Mouse (Mus musculus) liver, embryonic 14.5 days (tissue): ENCODE measurements at regions not wholly inside any gene's neighbourhood (a gene's known extent, or its start where the extent isn't known, plus 50 kb on each side); places are given as distances from the start of the nearest gene placed in this dataset.

Source experiments
- ATAC-seq: fragments of 200-750 bp; cut with Nextera tagmentation; 2 replicates; pipeline ENCODE4 v1.8.0; 2017; ENCODE audit warnings: moderate number of reproducible peaks, mild to moderate bottlenecking, moderate library complexity; ENCODE audit not compliant: insufficient read depth
- DNase-seq, 3 experiments: peaks; one replicate each; pipeline ENCODE4 v3.0.0-alpha.2; 2012 to 2013; ENCODE audit warnings: low read depth in 3 of 3, low spot score in 3 of 3
- H3K27ac ChIP-seq: fragments of 300-500 bp; sonication (generic); 2 replicates; pipeline ENCODE4 v1.5.1; 2014; ENCODE audit warnings: moderate library complexity, mild to moderate bottlenecking, control low read depth, inconsistent platforms
- H3K27me3 ChIP-seq: fragments of 300-500 bp; sonication (generic); 2 replicates; pipeline ENCODE4 v1.6.1; 2014; ENCODE audit warnings: mild to moderate bottlenecking, low read length, moderate library complexity; ENCODE audit not compliant: control insufficient read depth, insufficient read depth
- H3K36me3 ChIP-seq: fragments of 300-500 bp; sonication (generic); replicated peaks from 2 replicates; pipeline ENCODE4 v1.6.1; 2014; ENCODE audit warnings: low read depth; ENCODE audit not compliant: control insufficient read depth, insufficient read depth
- H3K4me1 ChIP-seq, 2 experiments: fragments of 200-500 bp in 1 of 2; fragments of 300-500 bp in 1 of 2; sonication (generic) in 1 of 2; replicated peaks; 2 replicates each; pipeline ENCODE4 v1.6.1; 2012 to 2014; ENCODE audit warnings: antibody characterized with exemption in 1 of 2, inconsistent platforms in 1 of 2, low read length in 1 of 2; ENCODE audit not compliant: control insufficient read depth in 2 of 2, insufficient read depth in 2 of 2
- H3K4me2 ChIP-seq: fragments of 300-500 bp; sonication (generic); 2 replicates; pipeline ENCODE4 v1.6.1; 2014; ENCODE audit warnings: low read depth, mild to moderate bottlenecking, control low read depth, moderate library complexity
- H3K4me3 ChIP-seq, 2 experiments: fragments of 200-500 bp in 1 of 2; fragments of 300-500 bp in 1 of 2; sonication (generic) in 1 of 2; 2 replicates each; pipeline ENCODE4 v1.5.1; 2012 to 2014; ENCODE audit warnings: low read depth in 2 of 2, low read length in 2 of 2, mild to moderate bottlenecking in 2 of 2, control low read depth in 1 of 2, inconsistent platforms in 1 of 2, moderate library complexity in 1 of 2; ENCODE audit not compliant: insufficient read depth in 1 of 2
- H3K9ac ChIP-seq: fragments of 300-500 bp; sonication (generic); replicated peaks from 2 replicates; pipeline ENCODE4 v1.6.1; 2014; ENCODE audit warnings: mild to moderate bottlenecking, control low read depth, moderate library complexity
- H3K9me3 ChIP-seq: fragments of 300-500 bp; sonication (generic); 2 replicates; pipeline ENCODE4 v1.6.1; 2016; ENCODE audit warnings: low read length, mixed read lengths; ENCODE audit not compliant: control insufficient read depth
- CTCF ChIP-seq: IDR thresholded peaks from 2 replicates; pipeline ENCODE4 v1.5.1; 2016; ENCODE audit warnings: antibody characterized with exemption, low read depth, control low read depth
- EP300 ChIP-seq: IDR thresholded peaks from 2 replicates; pipeline ENCODE4 v1.6.1; 2016; ENCODE audit warnings: antibody characterized with exemption, low read depth
- WGBS: fragments of 180-500 bp; shearing (Covaris S2); extraction: QIAGEN DNeasy Blood & Tissue Kit; methylation state at CpG from one replicate; pipeline ENCODE4 v1.1.7; 2014; ENCODE audit not compliant: insufficient replicate concordance; 5-methylcytosine and 5-hydroxymethylcytosine counted together

DNA sequence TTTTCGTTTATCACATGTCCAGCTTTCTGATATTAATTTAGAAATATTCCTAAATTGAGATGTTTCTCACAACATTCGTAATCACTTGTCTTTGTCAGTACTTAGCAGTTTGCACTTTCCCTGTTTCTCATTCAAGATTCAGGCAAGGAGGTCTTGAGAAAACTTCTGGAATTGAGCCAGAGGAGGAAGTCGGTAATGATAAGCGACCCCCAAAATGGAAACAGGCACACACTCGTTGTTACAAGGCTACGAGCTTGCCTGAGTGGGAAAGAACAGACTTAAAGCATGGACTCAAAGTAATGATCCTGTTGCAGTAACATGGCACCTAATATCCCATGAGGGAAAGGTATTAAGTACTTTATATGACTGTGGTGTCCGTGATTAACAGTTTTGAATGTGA lies 76.1 kb upstream of the Zwint start:
- DNase-seq: no peak
- TF ChIP-seq EP300 (no peak), CTCF (no peak)
- WGBS: 46% methylated on average over 7 of the region's 7 CpGs

GRCm38 (mm10) chr10:72581311-72581710 lies 73.3 kb upstream of the Zwint start:
- Histone ChIP-seq H3K4me3 (no peak overlapping the region), H3K4me2 (no peak overlapping the region), H3K36me3 (no peaks in the 10 kb centered on the region), H3K27me3 (no peaks in the 10 kb centered on the region), H3K27ac (no peak overlapping the region), H3K9me3 (no peaks in the 10 kb centered on the region), H3K4me1 (no peaks in the 10 kb centered on the region), H3K9ac (no peak overlapping the region)
- DNase-seq (no peak), ATAC-seq (no peak)
- WGBS: 51% methylated on average over 4 of the region's 4 CpGs
- TF ChIP-seq EP300 (no peak), CTCF (no peak)

More for the DNA sequence above, 76.1 kb upstream of the Zwint start:
- Histone ChIP-seq H3K4me3 (no peak overlapping the region), H3K27me3 (no peaks in the 10 kb centered on the region), H3K9me3 (no peaks in the 10 kb centered on the region), H3K36me3 (no peaks in the 10 kb centered on the region), H3K9ac (no peak overlapping the region), H3K4me2 (no peak overlapping the region), H3K4me1 (no peaks in the 10 kb centered on the region), H3K27ac (no peak overlapping the region)
- ATAC-seq: no peak

GRCm38 (mm10) chr10:72588561-72588960 lies 66.1 kb upstream of the Zwint start:
- ATAC-seq (no peak), DNase-seq (no peak)
- Histone ChIP-seq H3K4me1 (no peaks in the 10 kb centered on the region), H3K27me3 (no peaks in the 10 kb centered on the region), H3K9ac (no peak overlapping the region), H3K9me3 (no peaks in the 10 kb centered on the region), H3K4me2 (no peak overlapping the region), H3K4me3 (no peak overlapping the region), H3K36me3 (no peaks in the 10 kb centered on the region), H3K27ac (no peak overlapping the region)
- TF ChIP-seq EP300 (no peak), CTCF (no peak)
- WGBS: 65% methylated on average over 4 of the region's 4 CpGs

DNA sequence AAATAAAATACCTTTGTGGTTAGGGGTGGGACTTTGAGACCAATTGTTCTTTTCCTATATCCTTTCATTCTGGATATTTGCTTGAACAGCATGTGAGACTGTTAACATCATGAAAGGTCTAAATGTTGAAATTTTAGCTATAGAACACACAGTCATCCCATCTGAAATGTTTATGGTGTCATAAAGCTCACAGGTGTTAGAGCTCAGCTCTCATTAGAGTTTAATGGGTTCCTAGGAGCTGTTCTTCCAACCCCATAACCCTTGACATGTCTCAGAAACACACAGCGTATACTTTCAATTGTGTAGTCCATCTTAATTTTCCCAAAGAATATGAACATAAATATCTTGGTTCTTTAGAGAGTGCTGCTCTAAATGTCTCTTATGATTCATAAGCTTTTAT lies 61.6 kb upstream of the Zwint start:
- H3K4me3 ChIP-seq: no peak overlapping the region
- no peaks in the 10 kb centered on the region for H3K27me3 ChIP-seq
- no peaks in the 10 kb centered on the region for H3K4me1 ChIP-seq
- no peaks in the 10 kb centered on the region for H3K36me3 ChIP-seq
- H3K9ac ChIP-seq: no peak overlapping the region
- DNase-seq (no peak), ATAC-seq (no peak)
- H3K9me3 ChIP-seq: no peaks in the 10 kb centered on the region
- H3K4me2 ChIP-seq: no peak overlapping the region
- WGBS: 73% methylated on average over 1 of the region's 1 CpGs
- TF ChIP-seq CTCF (no peak), EP300 (no peak)
- H3K27ac ChIP-seq: no peak overlapping the region
